In genomic region chr5:121076741-121077140, GRCm38 (mm10) we compare ENCODE assay signal across 18 mouse cellular contexts.
DNase-seq lines count a peak whose midpoint lies in the region; ATAC-seq lines count a peak whose summit lies in the region.
"Had no signal": no experiment of that assay in that cellular context is flagged by ENCODE, and none has a peak within 500 bp of the region (broad histone marks: within the 10 kb centered on the region; RNA-seq: fewer than 3 reads in every experiment).

No protein-coding gene starts in this region.

- peak; percentile 48; the same call in 1 of the 2 replicates for ATAC-seq in midbrain, embryonic 13.5 days
- no peak for ATAC-seq in midbrain, embryonic 11.5 days (ENCODE audit: low FRiP score)
- ATAC-seq in midbrain, embryonic 16.5 days, result no peak
- ATAC-seq: lung, postnatal 0 days had no signal

- H3K27me3 ChIP-seq in midbrain, embryonic 13.5 days, result no peaks in the 10 kb centered on the region
- no peaks in the 10 kb centered on the region for H3K27me3 ChIP-seq in midbrain, embryonic 11.5 days (ENCODE audit: control insufficient read depth, insufficient read depth, low read length)
- H3K27me3 ChIP-seq in midbrain, embryonic 16.5 days (ENCODE audit: control insufficient read depth, insufficient read depth, low read depth, low read length), result no peaks in the 10 kb centered on the region
- H3K27me3 ChIP-seq in embryonic facial prominence, embryonic 10.5 days (replicated peaks; ENCODE audit: low read depth, poor library complexity, severe bottlenecking), result no peaks in the 10 kb centered on the region
- H3K27me3 ChIP-seq: limb, embryonic 13.5 days had no signal

- no peak overlapping the region for H3K9ac ChIP-seq in midbrain, embryonic 13.5 days (replicated peaks)
- no peak overlapping the region for H3K9ac ChIP-seq in midbrain, embryonic 11.5 days (ENCODE audit: low read length)
- H3K9ac ChIP-seq in midbrain, embryonic 16.5 days (ENCODE audit: low read depth, low read length), result no peak overlapping the region
- H3K9ac ChIP-seq: limb, embryonic 13.5 days; liver, embryonic 14.5 days had no signal

- WGBS in midbrain, embryonic 13.5 days, result 71% methylated on average over 7 of the region's 7 CpGs
- 85% methylated on average over 7 of the region's 7 CpGs for WGBS in midbrain, embryonic 11.5 days
- WGBS in midbrain, embryonic 16.5 days, result 43% methylated on average over 7 of the region's 7 CpGs
- WGBS in embryonic facial prominence, embryonic 10.5 days, result 80% methylated on average over 7 of the region's 7 CpGs

- H3K4me3 ChIP-seq in midbrain, embryonic 13.5 days (replicated peaks), result no peak overlapping the region
- H3K4me3 ChIP-seq in midbrain, embryonic 11.5 days (ENCODE audit: low read depth, low read length), result no peak overlapping the region
- H3K4me3 ChIP-seq in midbrain, embryonic 16.5 days (ENCODE audit: low read depth, low read length), result no peak overlapping the region
- no peak overlapping the region for H3K4me3 ChIP-seq in embryonic facial prominence, embryonic 10.5 days
- H3K4me3 ChIP-seq: heart, adult 2 months; limb, embryonic 13.5 days had no signal

- H3K36me3 ChIP-seq in midbrain, embryonic 13.5 days, result no peaks in the 10 kb centered on the region
- no peaks in the 10 kb centered on the region for H3K36me3 ChIP-seq in midbrain, embryonic 11.5 days (ENCODE audit: control insufficient read depth, insufficient read depth, low read length)
- H3K36me3 ChIP-seq in midbrain, embryonic 16.5 days (ENCODE audit: control insufficient read depth, insufficient read depth, low read length), result no peaks in the 10 kb centered on the region
- H3K36me3 ChIP-seq in embryonic facial prominence, embryonic 10.5 days (replicated peaks), result no peaks in the 10 kb centered on the region
- H3K36me3 ChIP-seq: limb, embryonic 13.5 days had no signal

- no peak overlapping the region for H3K4me2 ChIP-seq in midbrain, embryonic 13.5 days (replicated peaks)
- no peak overlapping the region for H3K4me2 ChIP-seq in midbrain, embryonic 11.5 days
- no peak overlapping the region for H3K4me2 ChIP-seq in midbrain, embryonic 16.5 days (ENCODE audit: low read length)
- H3K4me2 ChIP-seq: limb, embryonic 13.5 days had no signal

- intact Hi-C loops in left cerebral cortex, postnatal 25 days (cut with DNase I), result no loop called here

- 0 out of 2 replicates have a peak, but pooled peaks cover under 1% of the 10 kb centered on the region for H3K9me3 ChIP-seq in midbrain, embryonic 13.5 days
- no peaks in the 10 kb centered on the region; the same call in 1 of the 2 replicates for H3K9me3 ChIP-seq in midbrain, embryonic 11.5 days (ENCODE audit: control insufficient read depth, low read length)
- H3K9me3 ChIP-seq in midbrain, embryonic 16.5 days (replicated peaks; ENCODE audit: control insufficient read depth, low read length, poor library complexity, severe bottlenecking), result 0 out of 2 replicates have a peak, but pooled peaks cover 1% of the 10 kb centered on the region
- H3K9me3 ChIP-seq in embryonic facial prominence, embryonic 10.5 days, result peaks cover 1% of the 10 kb centered on the region; the same call in 1 of the 2 replicates
- H3K9me3 ChIP-seq: limb, embryonic 13.5 days had no signal

- H3K4me1 ChIP-seq in midbrain, embryonic 13.5 days (replicated peaks), result peaks cover 2% of the 10 kb centered on the region; the same call in 1 of the 2 replicates
- H3K4me1 ChIP-seq in midbrain, embryonic 11.5 days (ENCODE audit: control insufficient read depth, insufficient read depth, low read length), result no peaks in the 10 kb centered on the region
- H3K4me1 ChIP-seq in midbrain, embryonic 16.5 days (ENCODE audit: control insufficient read depth, insufficient read depth, low read length), result peaks cover 8% of the 10 kb centered on the region; the same call in 1 of the 2 replicates
- no peaks in the 10 kb centered on the region for H3K4me1 ChIP-seq in embryonic facial prominence, embryonic 10.5 days
- H3K4me1 ChIP-seq: limb, embryonic 13.5 days had no signal

- peak overlapping the region; percentile 69 for H3K27ac ChIP-seq in midbrain, embryonic 13.5 days
- no peak overlapping the region for H3K27ac ChIP-seq in midbrain, embryonic 11.5 days (ENCODE audit: low read depth, low read length)
- H3K27ac ChIP-seq in midbrain, embryonic 16.5 days (ENCODE audit: low read length), result peak overlapping the region; percentile 66
- H3K27ac ChIP-seq in embryonic facial prominence, embryonic 10.5 days (replicated peaks), result no peak overlapping the region
- H3K27ac ChIP-seq: heart, adult 2 months; limb, embryonic 13.5 days; liver, embryonic 14.5 days had no signal

- DNase-seq in cerebellum, postnatal 14 days, result peak; percentile 61 to 65
- DNase-seq in cerebellum, adult 11 months, result no peak
- no peak for DNase-seq in midbrain, embryonic 11.5 days (ENCODE audit: low spot score, missing footprints)
- DNase-seq in adrenal gland, postnatal 14 days, result no peak
- DNase-seq in left cerebral cortex, postnatal 25 days (ENCODE audit: low spot score in 2 of 2), result no peak
- DNase-seq in embryonic facial prominence, embryonic 10.5 days (ENCODE audit: low spot score), result no peak
- DNase-seq: cerebellum, adult 8-10 months; gastrocnemius, postnatal 14 days; heart, adult 2 months; kidney, adult 2 months; kidney, postnatal 25 days; layer of hippocampus, adult 9-11 months; thymus, postnatal 4 days had no signal

Comparison
In these comparisons a context has a peak if more than half of its experiments do, and no peak if none do; other contexts are left out.
1. DNase-seq: peak in cerebellum, postnatal 14 days (2 of 2); none in cerebellum, adult 11 months (single experiment), midbrain, embryonic 11.5 days (single experiment), adrenal gland, postnatal 14 days (single experiment), left cerebral cortex, postnatal 25 days (0 of 2) and embryonic facial prominence, embryonic 10.5 days (single experiment).
2. H3K27ac ChIP-seq: peak in midbrain, embryonic 13.5 days (single experiment) and midbrain, embryonic 16.5 days (single experiment); none in midbrain, embryonic 11.5 days (single experiment) and embryonic facial prominence, embryonic 10.5 days (single experiment).